Mouse (Mus musculus): ENCODE results near the gene Crct1.

Crct1 gene

DNA sequence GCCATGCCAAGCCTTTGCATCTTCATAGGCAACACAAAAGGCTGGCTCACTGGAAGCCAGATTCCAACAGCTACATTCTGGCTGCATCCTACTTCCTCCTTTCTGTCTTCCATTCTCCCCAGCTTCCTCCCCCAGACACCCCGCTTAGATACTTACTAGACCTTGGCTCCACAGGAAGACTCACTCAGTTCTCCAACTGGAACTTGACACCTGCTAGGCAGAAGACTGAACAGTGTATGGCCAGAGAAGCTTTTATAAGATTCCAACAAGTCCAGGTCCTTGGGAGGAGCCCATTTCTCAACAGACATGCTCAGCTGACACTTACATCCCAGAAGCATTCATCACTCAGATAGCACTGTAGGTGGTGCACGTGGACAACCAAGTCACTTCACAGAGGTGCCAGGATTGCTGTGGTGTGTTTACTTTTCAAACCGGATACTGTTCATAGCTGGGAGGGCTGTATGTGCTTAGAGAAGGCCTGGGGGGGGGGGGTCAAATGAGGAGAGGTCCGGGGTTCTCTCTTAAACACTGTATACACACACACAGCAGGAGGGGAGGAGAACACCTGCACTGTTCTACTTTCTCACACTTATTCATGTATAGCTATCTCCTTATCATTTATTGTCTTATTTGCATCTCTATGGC lies at the start of gene Crct1:
Gene Crct1 (minus strand): TSS at position 228 of the 645 bp plus-strand sequence.
- DNase-seq (ENCODE audit: low spot score), result no peak

DNA sequence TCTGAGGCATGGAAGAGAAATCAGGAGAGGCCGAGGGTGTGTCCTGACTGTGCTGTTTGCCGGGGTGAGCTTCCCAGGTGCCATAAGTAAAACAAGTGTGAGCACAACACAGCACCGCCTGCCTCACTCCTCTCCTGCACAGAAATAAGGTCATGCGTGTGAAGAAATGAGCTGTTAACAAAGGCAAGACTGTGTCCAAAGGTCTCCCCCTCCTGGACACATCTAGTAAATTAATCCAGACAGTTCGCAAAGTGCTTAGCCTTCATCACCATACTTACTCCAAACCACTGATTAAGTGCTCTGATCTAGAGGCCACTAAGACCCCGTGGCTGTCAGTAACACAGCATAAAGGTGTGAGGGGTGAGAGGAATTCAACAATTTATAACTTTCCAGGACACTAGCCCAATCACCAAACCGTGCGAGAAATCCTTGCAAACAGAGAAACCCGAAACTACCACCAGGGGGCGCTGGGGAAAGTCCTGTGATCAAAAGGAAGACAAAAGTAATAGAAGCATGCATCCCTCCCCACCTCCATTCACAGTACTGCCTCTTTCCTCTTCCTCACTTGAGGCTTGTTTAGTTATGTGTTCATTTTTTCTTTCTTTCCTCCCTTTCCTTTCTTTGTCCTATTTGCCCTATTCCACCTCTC lies 37.5 kb upstream of the Crct1 start:
- no peak for DNase-seq (ENCODE audit: low spot score)

DNA sequence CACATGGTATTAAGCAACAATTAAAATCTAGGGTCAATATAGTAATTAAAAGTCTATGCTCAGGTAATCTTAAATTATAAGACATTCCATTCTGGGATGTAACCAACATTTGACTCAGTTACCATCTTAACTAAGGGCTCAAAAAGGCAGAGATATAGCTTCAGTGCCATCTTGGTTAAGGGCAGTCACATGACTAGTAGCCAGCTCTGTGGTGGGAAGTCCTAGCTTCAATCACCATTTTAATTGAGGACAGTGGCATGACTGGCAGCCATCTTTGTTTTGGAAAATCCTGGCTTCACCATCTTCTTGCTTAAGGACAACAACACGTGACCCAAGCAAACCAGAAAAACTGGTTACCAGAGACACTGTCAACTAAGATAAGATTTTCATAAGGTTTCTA lies 34.7 kb upstream of the Crct1 start:
- DNase-seq (ENCODE audit: low spot score), result no peak

DNA sequence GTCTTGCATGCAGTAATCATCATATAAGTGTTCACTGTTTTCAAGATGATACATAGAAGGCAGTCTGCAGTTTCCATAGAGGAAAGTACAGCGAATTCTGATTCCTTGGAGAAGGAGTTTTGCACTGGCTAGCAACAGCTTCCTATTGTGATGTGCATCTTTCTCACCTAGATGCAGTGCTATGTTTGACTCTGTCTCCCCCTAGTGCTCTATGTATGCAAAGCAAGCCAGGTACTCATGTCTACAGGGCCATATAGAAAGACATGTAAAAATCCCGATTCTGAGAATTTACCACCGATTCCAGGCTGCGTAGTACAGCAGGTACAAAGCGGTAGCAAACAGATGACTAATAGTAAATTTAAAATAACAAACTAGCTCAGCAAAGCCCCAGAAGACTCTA lies 16.0 kb upstream of the Crct1 start:
- DNase-seq (ENCODE audit: low spot score), result no peak

DNA sequence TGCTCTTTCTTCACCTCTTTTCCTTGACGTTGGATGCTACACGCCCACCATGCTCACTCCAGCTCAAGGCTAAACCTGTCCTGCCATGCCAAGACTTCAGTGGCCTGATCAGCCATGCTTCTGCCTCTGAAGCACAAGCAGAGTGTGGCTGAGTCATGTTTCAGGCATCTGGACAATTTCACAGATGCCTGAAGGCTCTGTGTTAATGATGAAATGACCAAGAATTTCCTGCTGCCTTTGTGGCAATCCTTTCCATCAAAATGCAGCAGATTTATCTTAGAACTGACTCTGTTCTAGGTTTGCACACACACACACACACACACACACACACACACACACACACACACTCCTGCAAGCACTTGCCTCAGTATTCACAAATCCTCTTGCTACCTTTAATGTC lies 10.0 kb upstream of the Crct1 start:
- DNase-seq (ENCODE audit: low spot score), result peak; percentile 17

DNA sequence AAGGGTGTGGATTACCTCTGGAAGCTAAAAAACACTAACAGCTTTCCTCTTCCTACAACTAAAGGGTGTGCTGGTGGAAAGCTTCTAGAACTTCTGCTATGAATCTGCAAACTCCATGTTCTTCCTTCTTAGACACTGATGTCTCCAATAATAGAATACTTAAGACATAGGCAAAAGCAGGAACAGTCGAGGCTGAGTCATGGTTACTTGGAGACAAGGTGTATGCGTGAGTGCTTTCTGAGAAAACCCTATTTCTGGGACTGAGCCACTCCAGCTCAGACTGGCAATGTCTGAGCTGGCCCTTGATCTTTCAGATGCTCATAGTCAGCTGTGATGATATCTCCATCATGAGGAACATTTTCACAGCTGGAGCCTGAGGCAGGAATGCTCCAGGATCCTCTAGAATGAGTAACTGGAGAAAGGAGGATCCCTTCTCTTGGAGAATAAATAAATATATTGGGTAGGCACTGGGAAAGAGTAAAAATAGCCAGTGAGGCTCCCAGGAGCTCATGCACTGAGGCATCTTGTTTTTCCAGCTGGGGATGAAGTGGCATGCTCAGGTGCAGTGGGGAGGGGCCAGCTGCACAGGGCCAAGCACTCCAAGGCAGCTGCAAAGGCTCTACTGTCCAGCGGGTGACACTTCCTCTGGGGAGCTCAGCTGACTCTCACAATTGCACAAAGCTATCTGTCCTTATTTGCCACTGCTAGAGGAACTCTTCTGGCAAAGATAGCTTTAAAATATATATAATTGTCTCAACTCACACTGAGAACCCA lies 8.1 kb upstream of the Crct1 start:
- DNase-seq (ENCODE audit: low spot score), result no peak

DNA sequence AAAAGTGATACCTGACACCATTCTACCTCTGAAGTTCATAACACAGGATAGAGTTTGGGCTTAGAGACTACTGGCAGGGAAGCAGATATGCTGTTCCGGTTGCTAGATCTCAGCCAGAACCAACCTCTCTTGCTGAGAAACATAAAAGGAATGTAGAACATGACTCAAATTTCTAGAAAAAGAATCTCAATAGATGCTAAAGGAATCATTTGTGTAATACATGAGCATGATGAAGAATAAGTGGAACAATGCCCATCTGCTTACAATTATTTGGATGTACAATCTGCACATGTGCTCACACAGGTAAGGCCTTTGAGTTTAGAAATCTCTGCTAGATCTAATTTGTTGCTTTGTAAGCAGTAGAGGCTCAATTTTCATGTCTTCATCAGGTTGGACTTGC lies 5.7 kb upstream of the Crct1 start:
- DNase-seq (ENCODE audit: low spot score), result no peak

DNA sequence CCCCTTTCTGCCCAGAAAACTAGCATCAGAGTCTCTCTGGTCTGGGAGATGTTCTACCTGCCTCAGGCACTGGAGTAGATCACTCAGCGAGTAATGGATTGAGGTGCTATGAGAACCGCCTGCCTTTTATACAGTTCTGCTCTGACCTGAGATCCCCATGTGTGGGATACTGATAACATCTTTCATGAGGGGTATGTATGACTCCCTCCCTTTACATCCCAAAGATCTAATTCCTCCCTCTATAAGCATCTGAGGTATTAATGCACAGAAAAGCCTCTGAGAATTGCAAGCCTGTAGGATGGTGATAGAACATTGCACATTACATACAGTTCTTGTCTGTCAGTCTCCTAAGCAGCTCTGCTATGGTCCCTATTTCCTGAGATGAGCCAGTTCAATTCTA lies 3.5 kb upstream of the Crct1 start, which contains the start of gene Lce1m:
Gene Lce1m (minus strand): TSS at position 101 of the 400 bp plus-strand sequence.
- DNase-seq (ENCODE audit: low spot score), result no peak

DNA sequence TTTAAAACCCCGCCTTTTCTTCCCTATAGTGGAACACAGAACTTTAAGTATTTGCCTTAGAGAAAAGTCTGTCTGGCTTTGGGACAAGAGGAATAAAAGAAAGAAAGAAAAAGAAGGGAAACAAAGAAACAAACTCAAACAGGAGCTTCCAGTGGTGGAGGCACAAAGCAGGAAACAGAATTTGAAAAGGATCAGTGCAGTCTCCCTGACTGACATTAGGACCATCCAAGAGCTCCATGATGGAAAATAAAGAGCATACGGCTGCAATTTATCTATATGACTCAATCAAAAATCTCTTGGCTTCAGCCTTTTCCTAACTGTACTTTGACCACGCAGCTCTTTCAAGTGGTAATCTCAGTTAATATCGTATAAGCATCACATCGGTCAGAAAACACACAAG lies 616 bp downstream of the Crct1 start:
- DNase-seq (ENCODE audit: low spot score), result no peak

DNA sequence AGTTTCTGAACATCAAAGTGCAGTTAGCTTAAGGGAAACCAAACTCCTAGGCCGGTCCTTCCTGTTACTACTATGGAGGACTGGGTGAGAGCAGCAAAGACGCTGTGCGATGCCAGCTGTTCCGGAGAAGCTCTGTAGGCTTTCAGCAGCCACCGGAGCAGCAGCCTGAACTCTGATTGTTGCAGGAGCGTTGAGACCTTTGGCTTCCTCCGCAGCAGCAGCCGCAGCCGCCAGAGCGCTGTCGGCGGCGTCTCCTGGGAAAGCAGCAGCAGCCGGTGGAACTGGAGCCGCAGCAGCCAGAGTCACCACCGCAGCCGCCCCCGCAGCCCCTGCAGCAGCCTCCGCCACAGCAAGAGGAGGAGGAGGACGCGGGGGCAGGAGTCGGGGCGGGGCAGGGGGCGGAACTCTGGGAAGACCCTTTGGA lies 1.1 kb downstream of the Crct1 start:
- peak; percentile 8 for DNase-seq (ENCODE audit: low spot score)

DNA sequence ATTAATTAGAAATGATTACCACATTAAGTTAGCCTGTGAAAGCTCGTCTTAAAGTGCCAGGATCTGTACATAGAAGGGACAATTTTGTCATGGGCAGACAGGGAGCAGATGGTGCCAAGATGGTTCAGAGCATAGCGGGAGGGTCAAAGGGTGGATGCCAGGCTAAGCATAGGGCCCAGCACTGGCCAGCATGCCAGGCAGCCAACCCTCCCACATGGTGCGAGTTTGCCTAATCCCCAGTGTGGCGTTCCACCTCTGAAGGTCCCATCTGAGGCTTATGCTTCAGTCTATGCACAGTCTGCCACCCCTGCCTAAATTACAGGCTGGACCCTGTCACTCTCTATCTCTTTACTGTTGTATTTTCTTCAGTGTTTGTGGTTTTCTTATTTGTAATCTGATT lies 12.6 kb downstream of the Crct1 start:
- no peak for DNase-seq (ENCODE audit: low spot score)

DNA sequence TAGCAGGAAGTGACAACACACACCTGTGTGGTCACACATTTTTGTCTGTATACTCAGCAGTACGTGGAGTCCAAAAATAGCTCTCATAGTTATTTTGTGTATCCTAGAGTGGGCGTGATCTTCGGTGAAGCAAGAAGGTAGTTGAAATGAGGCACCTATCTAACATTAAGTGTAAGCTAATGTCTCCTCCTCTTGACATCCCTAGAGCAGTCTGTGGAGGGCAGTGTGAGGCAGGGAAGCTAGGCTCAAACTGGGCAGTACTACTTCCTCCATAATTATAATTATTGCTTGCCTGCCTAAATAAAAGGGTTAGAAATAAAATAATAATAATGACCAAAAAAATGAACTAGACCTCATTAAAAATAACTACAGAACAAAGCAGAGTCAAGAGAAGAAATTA lies 14.9 kb downstream of the Crct1 start:
- no peak for DNase-seq (ENCODE audit: low spot score)

DNA sequence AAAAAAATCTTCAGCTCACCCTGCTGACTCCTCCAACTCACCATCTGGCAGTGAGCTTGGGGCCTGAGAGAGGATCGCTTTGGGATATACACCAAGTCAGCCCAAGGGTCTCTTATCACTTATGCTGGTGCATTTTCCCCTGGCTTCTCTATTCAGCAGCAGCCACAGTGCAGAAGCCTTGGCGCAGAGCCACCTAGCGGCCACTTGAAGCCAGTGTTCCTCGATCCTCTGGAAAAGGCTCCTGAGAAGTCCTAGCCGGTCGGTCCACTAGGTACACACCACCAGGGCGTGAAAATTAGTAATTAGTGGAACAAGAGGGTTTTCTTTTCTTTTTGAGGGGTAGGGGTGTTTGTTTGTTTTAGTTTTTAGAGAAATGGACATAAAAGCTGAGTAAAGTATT lies 16.8 kb downstream of the Crct1 start:
- DNase-seq (ENCODE audit: low spot score), result peak; percentile 65

DNA sequence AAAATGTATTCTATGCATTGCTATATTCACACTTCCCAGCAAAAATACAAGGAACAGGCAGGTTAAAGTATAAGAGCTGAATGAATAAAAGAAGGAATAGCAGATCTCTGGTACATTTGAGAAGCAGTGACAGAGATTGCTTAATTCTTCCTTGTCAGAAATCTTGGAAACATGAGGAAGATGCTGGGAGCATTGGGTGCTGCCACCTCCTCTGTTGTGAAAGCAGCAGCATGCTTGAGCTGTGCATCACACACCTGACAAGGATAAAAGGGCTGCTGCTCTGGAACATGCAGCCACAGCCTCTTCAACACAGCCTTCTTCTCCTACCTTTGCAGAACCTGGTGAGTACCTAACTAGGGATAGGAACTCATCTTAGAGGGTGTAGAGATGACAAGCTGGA lies 23.6 kb downstream of the Crct1 start, which contains the start of gene Lce3f:
Gene Lce3f (plus strand): TSS at position 301 of the 400 bp plus-strand sequence.
- DNase-seq (ENCODE audit: low spot score), result no peak

DNA sequence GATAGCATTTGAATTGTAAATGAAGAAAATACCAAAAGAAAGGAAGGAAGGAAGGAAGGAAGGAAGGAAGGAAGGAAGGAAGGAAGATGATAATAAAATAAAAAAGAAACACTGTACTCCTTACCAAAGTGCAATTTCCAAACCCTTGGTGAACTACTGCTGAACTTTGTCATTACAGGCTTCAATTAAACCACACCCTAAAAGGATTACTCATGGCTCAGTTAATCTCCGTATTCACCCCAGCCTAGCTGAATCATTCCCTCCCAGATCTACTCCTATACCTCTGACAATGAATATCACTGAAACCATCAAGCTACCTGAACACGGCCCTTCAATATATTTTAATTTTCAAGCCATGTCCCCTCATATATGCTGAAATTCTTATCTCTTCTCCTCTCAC lies 37.0 kb downstream of the Crct1 start:
- no peak for DNase-seq (ENCODE audit: low spot score)

DNA sequence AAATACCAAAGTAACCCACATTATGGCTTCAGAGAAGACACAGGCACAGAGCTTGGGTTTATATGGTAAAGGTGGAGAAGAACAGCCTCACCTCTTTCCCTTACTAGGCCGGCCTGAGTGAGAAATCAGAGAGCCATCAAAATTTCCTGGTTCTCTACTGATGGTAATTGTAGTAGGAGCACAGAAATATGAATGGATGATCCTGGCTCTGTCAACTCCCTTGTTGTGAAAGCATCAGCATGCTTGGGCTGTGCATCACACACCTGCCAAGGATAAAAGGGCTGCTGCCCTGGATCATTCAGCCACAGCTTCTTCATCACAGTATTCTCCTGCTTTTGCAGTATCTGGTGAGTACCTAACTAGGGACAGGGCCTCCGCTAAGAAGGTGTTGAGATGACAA lies 48.7 kb downstream of the Crct1 start, which contains the start of gene Lce3e:
Gene Lce3e (plus strand): TSS at position 301 of the 400 bp plus-strand sequence.
- DNase-seq (ENCODE audit: low spot score), result no peak

Measured in urinary bladder, postnatal 25 days (tissue).